Mouse (Mus musculus): ENCODE measurements at regions not wholly inside any gene's neighbourhood (a gene's known extent, or its start where the extent isn't known, plus 50 kb on each side); places are given as distances from the start of the nearest gene placed in this dataset.
"Not testable (repeated sequence)": the region's sequence is repeated elsewhere in the genome, so short reads cannot be mapped to it uniquely, and the experiment has no call there.

DNA sequence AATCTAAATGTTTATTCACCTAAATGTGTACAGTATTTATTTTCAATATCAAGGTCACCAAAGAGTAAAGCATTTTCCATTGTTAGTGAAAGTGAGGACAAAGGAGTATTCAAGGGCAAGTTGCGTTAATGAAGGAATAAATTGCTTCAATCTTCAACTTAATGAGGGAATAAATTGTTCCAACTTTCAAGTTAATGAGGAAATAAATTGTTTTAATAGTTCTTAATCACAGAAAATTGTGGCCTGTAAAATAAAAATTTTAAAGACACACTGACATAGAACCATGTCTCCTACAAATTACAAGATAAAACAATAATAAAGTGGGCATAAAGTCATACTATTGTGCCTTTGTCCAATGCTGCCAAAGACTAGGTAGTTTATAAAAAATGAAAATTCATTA, 375.4 kb upstream of the Adamts5 start:
- TF ChIP-seq CTCF (IDR thresholded peaks at IDR 0.05): no peak
- DNase-seq: no peak
- no peak overlapping the region for H3K27ac ChIP-seq
- intact Hi-C loops (cut with DNase I): no loop called here
- H3K4me3 ChIP-seq: no peak overlapping the region

DNA sequence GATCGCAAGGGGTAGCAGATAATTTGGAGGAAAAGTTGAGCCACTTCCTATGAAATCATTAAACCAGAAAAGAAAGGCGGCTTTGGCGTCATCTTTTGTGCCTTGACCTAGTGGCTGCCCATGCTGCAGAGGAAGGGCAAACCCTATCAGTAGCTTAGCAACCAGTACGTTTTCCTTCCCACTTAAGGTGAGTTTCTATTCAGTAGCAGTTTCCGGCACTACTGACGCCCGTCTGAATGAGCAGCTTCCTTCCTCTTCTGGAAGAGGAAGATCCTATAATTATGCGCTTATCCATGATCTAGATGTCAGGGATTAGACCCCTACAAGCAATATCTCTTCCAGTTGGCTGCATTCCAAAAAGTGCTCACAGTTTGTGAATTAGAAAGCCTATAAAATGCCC, 360.0 kb upstream of the Adamts5 start:
- intact Hi-C loops (cut with DNase I): no loop called here
- TF ChIP-seq CTCF (IDR thresholded peaks at IDR 0.05): no peak
- H3K4me3 ChIP-seq: no peak overlapping the region
- H3K27ac ChIP-seq: no peak overlapping the region
- DNase-seq: peak; percentile 16

DNA sequence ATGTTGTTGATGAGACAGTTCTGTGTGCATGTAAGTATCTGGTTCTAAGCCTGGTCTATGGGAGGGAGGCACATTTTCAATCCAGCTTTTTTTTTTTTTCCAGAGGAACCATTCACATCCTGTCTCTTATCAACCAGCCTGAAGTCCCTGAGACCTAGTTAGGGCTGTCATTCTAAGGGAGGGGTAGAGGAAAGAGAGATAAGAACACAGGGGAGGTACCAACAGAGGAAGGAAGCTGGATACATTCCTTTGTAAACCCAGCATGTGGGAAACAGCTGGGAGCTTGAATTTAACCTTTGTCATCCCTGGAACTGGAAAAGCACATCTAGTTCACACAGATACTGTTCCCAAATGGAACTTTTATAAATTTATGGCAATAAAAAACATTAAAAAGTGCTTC, 351.0 kb upstream of the Adamts5 start:
- no peak for DNase-seq
- Histone ChIP-seq H3K4me3 (no peak overlapping the region), H3K27ac (no peak overlapping the region)
- TF ChIP-seq CTCF (IDR thresholded peaks at IDR 0.05): no peak
- intact Hi-C loops (cut with DNase I): no loop called here

DNA sequence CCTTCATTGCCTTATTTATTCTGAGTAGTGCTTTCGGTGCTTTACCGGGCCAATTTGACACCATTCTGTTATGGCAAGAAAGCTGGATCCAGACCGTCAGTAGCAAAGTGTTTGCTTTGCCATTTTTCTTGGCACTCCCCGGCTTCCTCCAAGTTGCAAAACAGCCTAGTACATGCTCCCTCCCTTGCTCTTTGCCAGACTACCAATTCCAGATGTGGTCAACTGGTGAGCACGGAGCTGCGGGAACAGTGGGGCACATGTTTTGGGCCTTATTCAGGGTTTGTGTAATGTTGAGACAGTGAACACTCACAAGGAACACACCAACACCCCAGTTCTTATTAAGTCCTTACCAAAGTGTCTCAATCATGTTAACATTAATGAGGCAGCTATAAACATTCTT, 348.4 kb upstream of the Adamts5 start:
- H3K4me3 ChIP-seq: no peak overlapping the region
- DNase-seq: peak; percentile 14
- no peak overlapping the region for H3K27ac ChIP-seq
- no peak for TF ChIP-seq CTCF (IDR thresholded peaks at IDR 0.05)
- intact Hi-C loops (cut with DNase I): no loop called here

DNA sequence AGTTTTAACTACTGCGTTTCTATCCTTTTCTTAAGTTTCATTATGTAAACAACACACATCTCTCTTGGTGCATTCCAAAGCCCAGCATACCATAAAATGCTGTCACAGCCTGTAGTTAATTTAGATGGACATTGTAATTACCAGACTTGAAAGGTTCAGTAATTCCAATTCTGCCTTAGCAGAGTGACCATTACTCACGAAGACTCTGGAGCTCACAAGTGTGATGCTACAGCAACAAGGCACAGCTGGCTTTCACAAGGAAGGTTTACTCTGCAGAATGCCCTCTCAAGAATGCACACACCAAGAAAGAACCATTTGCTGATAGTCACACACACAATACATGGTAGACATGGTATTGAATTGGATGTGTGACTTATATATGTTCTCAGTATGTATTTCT, 342.6 kb upstream of the Adamts5 start:
- intact Hi-C loops (cut with DNase I): no loop called here
- H3K27ac ChIP-seq: peak overlapping the region; percentile 41

DNA sequence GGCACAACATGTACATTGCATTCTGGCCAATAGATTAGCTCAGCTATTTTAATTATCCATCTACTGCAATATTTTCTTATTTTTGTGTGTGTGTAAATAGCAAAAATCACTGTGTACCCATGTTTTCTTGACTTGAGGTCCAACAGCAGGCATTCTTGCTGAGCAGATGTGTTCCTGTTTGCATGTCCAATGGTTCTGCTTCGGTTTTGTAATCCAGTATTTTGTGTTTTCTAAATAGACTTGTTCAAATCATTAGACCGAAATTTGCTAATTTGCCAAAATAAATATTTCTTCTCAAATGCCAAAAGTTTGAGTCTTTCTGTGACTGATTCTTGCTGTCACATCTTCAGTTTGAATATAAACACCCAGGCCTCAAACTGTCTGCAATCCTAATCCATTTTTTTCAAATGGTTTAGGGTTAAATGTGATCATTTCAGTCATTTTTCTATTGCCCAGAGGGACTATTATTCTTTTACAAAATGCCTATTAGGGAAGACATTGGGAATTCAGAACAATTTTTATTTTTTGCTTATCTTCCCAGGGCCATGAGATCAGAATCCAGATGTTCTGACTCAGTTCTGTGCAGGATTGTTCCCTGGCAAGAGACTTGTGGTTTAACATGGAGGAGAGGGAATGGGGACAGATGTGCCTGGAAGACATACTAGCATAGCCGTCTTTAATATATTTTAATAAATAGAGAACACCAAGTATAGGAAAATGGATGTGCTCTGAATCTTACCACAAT, 341.3 kb upstream of the Adamts5 start:
- H3K27ac ChIP-seq: peak overlapping the region; percentile 41
- no peak overlapping the region for H3K4me3 ChIP-seq
- peak; percentile 15 for DNase-seq
- no peak for TF ChIP-seq CTCF (IDR thresholded peaks at IDR 0.05)
- intact Hi-C loops (cut with DNase I): no loop called here

More for the DNA sequence above, 342.6 kb upstream of the Adamts5 start:
- DNase-seq: no peak
- no peak overlapping the region for H3K4me3 ChIP-seq
- TF ChIP-seq CTCF (IDR thresholded peaks at IDR 0.05): no peak

DNA sequence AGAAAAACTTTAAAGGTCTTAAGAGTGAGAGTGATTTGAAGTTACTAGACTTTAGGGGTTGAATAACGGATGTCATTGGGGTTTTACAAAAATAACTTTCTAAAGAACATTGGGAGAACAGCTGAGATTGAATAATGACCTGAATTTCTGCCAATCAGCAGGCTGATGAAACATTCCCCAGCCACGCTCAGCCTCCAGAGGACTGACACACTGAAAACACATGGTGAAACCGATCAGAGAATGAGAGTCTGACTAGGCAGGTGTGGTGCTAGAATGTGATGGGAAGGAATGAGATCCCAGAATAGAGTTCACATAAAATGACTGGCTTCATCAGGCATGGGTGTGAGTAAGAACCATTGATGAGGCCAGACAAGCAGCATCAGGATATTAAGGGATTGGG, 321.4 kb upstream of the Adamts5 start:
- TF ChIP-seq CTCF (IDR thresholded peaks at IDR 0.05): no peak
- H3K27ac ChIP-seq: peak overlapping the region; percentile 74

DNA sequence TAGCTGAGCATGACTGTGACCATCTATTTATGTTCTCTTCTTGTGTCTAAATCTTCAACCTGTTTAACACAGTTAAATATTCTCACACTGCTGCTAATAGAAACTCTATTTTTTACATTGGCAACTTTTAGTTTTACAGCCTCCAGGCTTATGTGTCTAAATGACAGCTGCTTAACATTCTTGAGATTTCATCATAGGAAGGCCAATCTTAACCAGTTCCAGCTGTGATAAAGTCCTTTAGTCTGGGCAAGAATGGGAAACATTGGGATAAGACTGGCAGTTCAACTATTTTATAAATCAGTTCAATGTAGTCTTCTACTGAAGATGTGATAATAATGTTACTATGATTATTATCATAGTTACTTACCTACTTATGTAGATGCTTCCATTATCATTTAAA, 308.9 kb upstream of the Adamts5 start:
- intact Hi-C loops (cut with DNase I): no loop called here
- Histone ChIP-seq H3K27ac (no peak overlapping the region), H3K4me3 (no peak overlapping the region)
- TF ChIP-seq CTCF (IDR thresholded peaks at IDR 0.05): no peak
- DNase-seq: no peak

More for the DNA sequence above, 321.4 kb upstream of the Adamts5 start:
- intact Hi-C loops (cut with DNase I): no loop called here
- peak; percentile 51 for DNase-seq
- H3K4me3 ChIP-seq: no peak overlapping the region

DNA sequence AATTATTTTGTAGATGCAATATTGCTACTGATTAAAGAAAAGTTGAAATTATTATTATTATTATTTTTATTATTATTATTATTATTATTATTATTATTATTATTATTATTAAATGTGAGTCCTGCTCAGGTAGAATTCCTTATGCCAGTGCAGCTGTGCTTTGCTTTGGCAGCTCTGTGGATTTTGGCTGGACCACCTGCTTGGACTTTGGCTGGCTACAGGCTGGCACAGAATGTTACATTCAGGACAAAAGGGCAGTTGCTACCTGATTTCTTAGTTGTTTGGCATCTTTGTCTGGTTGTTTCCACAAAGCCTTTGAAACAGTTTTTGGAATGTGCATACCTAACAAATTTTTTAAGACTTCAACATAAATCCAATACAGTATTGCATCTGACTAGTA, 307.7 kb upstream of the Adamts5 start:
- H3K27ac ChIP-seq: no peak overlapping the region
- intact Hi-C loops (cut with DNase I): no loop called here
- no peak overlapping the region for H3K4me3 ChIP-seq
- no peak for TF ChIP-seq CTCF (IDR thresholded peaks at IDR 0.05)
- no peak for DNase-seq

DNA sequence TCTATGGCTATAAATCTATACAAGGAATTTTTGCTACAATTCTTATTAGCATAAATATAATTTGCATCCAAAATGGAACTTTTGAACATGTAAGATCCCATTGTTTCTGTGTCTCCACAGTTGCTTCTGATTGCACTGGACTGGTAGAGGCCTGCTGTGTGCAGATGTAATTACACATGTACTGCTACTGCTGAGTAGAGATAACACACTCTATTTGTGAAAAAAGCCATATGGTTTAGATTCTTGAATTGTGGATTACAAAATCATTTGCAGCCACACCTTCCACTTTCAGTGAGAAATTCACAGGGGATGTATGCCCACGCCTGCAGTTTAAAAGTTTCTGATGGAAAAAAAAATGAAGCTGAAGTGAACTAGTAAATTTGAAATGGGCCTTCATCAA, 288.2 kb upstream of the Adamts5 start:
- no peak for TF ChIP-seq CTCF (IDR thresholded peaks at IDR 0.05)
- intact Hi-C loops (cut with DNase I): no loop called here
- no peak overlapping the region for H3K4me3 ChIP-seq
- no peak for DNase-seq
- no peak overlapping the region for H3K27ac ChIP-seq

DNA sequence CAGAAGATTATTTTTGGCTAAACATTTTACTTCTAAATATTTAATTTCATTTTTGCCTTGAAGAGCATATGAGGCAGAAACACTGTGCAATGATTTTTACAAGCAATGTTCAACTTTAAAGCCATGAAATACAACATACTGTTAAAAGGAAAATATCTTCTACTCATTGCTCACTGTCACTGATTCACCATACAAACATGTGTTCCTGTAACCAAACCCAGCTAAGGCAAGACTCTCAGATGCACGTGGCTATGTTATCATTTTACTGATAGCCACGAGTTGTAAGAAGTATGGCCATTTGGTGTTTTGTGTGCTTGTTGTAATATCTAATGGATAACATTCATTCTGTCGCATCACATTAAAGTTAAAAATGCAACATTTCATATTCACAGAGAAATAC, 287.3 kb upstream of the Adamts5 start:
- no peak for DNase-seq
- no peak for TF ChIP-seq CTCF (IDR thresholded peaks at IDR 0.05)
- intact Hi-C loops (cut with DNase I): no loop called here
- peak overlapping the region; percentile 20; the same call in 1 of the 2 replicates for H3K27ac ChIP-seq
- H3K4me3 ChIP-seq: no peak overlapping the region

DNA sequence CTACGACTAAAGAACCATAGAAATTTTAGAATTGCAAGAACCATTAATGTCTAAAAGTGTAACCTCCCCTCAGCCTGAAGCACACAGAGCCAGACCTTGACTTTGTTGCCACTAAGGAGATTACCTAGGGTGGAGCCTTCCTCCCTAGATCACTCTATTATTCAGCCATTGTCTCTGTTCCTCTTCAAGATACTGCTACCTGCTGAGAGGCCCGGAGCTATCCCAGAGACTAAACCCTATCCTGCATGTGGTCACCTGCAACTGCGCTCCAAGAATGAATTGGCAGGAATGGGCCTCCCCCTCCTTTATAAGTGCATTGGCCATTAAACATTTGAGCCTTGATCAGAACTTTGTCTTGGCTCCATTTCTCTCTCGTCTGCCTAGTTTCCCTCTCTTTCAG, 286.0 kb upstream of the Adamts5 start:
- DNase-seq; H3K4me3 ChIP-seq; H3K27ac ChIP-seq; intact Hi-C loops (cut with DNase I): not testable (repeated sequence)

DNA sequence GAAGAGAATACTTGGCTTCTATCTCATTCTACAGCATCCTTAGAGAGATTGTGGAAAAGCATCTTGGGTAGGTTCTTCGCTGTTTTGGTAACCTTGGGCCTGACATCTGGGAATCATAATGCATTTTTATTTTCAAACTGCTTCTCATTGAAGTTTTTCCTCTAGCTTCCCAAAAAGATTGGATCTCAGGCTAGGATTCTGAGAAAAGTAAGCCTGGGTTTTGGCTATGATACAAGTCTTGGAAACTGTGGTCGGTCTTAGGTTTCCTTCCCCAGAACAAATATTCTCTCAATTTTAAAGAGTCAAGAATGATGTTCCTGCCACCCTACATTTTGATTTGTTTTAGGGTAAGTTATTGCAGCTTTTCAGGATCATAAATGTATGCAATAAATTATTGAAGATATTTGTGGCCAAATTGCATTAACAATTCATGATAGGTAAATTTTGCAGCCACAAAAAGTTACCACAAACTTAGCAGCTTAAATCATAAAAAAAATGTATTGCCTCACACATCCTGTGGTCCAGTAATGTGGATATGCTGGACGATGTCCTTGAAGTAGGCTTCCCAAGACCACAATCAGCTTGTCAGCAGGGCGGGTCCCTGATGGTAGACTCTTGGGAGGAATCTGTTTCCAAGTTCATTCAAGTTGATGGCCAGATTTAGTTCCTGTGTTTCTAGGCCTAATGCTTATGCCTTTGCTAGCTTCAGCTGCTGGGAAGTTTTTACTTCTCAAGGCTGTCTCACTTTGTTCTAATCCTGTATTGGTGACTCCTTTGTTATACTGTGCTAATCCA, 257.6 kb upstream of the Adamts5 start:
- peak; percentile 52 for DNase-seq
- no peak overlapping the region for H3K4me3 ChIP-seq
- intact Hi-C loops (cut with DNase I): no loop called here
- no peak for TF ChIP-seq CTCF (IDR thresholded peaks at IDR 0.05)
- peak overlapping the region; percentile 48 for H3K27ac ChIP-seq

Data from gastrocnemius, adult 2 months (tissue).